Mouse (Mus musculus) stomach, embryonic 16.5 days (tissue): ENCODE results near the gene Opn5. TPM values are rescaled to one million over a fixed set of nuclear protein-coding genes. Genes with fewer than 3 reads are reported as not detected.
A peak's percentile ranks its signal among the peaks of the same experiment; 100 is the strongest.

Experiments used
- ATAC-seq: fragments of 200-750 bp; cut with Nextera tagmentation; 2 replicates; pipeline ENCODE4 v1.8.0; 2017; ENCODE audit warnings: moderate number of reproducible peaks, moderate TSS enrichment; ENCODE audit not compliant: insufficient read depth, low FRiP score
- H3K27ac ChIP-seq: fragments of 300-500 bp; sonication (generic); 2 replicates; pipeline ENCODE4 v1.5.1; 2014; ENCODE audit warnings: low read length
- H3K27me3 ChIP-seq: fragments of 300-500 bp; sonication (generic); 2 replicates; pipeline ENCODE4 v1.6.1; 2014; ENCODE audit warnings: low read length, control low read depth, mixed read lengths; ENCODE audit not compliant: control insufficient read depth, insufficient read depth
- H3K36me3 ChIP-seq: fragments of 300-500 bp; sonication (generic); 2 replicates; pipeline ENCODE4 v1.6.1; 2014; ENCODE audit warnings: low read length; ENCODE audit not compliant: control insufficient read depth, insufficient read depth
- H3K4me1 ChIP-seq: fragments of 300-500 bp; sonication (generic); 2 replicates; pipeline ENCODE4 v1.6.1; 2014; ENCODE audit warnings: low read length, control low read depth, mixed read lengths; ENCODE audit not compliant: control insufficient read depth, insufficient read depth
- H3K4me2 ChIP-seq: fragments of 300-500 bp; sonication (generic); 2 replicates; pipeline ENCODE4 v1.6.1; 2014; ENCODE audit warnings: low read depth, low read length, mixed read lengths
- H3K4me3 ChIP-seq: fragments of 300-500 bp; sonication (generic); replicated peaks from 2 replicates; pipeline ENCODE4 v1.5.1; 2014; ENCODE audit warnings: mild to moderate bottlenecking, low read length
- H3K9ac ChIP-seq: fragments of 300-500 bp; sonication (generic); 2 replicates; pipeline ENCODE4 v1.6.1; 2014; ENCODE audit warnings: low read length
- H3K9me3 ChIP-seq: fragments of 300-500 bp; sonication (generic); replicated peaks from 2 replicates; pipeline ENCODE4 v1.6.1; 2016; ENCODE audit warnings: low read length, control low read depth; ENCODE audit not compliant: control insufficient read depth
- WGBS: fragments of 180-500 bp; shearing (Covaris S2); extraction: QIAGEN DNeasy Blood & Tissue Kit; methylation state at CpG from one replicate; pipeline ENCODE4 v1.1.7; 2014; 5-methylcytosine and 5-hydroxymethylcytosine counted together
- polyA plus RNA-seq: library from polyadenylated mRNA; unstranded; fragments of >200 nt; fragmentation: Nextera tagmentation; extraction: Ambion mirVana; gene quantifications from 2 replicates; pipeline ENCODE4 v1.2.1, GENCODE M21; 2015

The Opn5 gene
- polyA plus RNA-seq: not detected in 2 replicates

GRCm38 (mm10) chr17:42611295-42611694 lies at the start of gene Opn5:
Gene Opn5, minus strand, starts transcription at chr17:42611395.
- H3K4me2 ChIP-seq: no peak within 1 kb of the TSS
- H3K9ac ChIP-seq: no peak within 1 kb of the TSS
- H3K4me1 ChIP-seq: no peaks in the 10 kb centered on the region
- no peaks in the 10 kb centered on the region for H3K27me3 ChIP-seq
- no peaks in the 10 kb centered on the region for H3K36me3 ChIP-seq
- no peak within 1 kb of the TSS for H3K27ac ChIP-seq
- H3K4me3 ChIP-seq: no peak within 1 kb of the TSS
- no peak for ATAC-seq
- WGBS: 75% methylated on average over 8 of the region's 8 CpGs
- no peaks in the 10 kb centered on the region for H3K9me3 ChIP-seq

DNA sequence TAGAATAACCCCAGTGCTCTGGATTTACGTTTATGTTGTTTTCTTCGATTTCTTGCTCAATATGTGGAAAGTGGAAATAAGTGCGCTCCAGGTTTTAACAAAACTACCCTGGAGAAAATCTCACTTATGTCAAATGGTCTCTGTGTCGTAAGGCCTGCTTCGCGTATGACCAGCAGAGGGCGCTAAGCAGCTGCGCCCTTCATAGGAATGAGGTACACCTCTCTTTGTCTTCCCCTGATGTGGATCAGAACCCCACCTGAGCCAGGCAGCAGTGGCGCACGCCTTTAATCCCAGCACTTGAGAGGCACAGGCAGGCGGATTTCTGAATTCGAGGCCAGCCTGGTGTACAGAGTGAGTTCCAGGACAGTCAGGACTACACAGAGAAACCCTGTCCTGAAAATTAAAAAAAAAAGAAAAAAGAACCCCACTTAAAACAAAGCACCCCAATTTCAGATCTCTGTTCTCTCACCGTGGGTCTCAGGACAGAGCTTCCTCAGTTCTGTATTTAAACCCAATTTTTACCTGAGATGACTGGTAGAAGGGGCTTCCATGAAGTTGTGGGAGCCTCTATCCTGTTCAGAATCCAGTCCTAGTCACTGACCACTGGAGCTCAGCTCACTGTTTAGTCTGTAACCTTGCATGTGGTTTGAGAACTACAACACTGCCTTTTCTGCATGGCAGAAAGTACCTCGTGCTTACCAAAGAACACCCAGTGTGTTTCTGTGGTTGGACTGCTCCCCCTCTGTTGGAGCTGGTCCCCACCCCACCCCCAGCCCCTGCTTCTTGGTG lies 47.6 kb upstream of the Opn5 start:
- H3K4me2 ChIP-seq: no peak overlapping the region

DNA sequence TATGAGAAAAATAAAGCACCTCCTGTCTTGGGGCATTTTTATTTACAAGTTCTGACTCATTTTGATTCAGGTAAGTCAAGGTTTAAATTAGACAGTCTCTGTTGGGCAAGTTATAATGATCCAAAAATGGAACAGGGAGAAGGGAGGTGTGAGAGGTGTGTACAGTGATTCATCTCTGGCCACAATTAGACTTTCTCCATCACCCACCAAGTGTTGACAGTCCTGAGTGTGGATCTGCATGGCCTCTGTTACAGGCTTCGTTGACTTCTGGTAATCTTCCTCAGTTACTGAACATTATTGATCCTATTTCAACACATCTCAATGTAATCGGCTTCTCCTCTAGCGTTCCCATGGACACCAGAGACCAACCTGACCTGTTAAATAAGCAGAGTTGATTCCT lies 32.2 kb upstream of the Opn5 start:
- H3K36me3 ChIP-seq: no peaks in the 10 kb centered on the region
- no peak overlapping the region for H3K4me2 ChIP-seq
- no peaks in the 10 kb centered on the region for H3K4me1 ChIP-seq
- H3K4me3 ChIP-seq: no peak overlapping the region
- no peak for ATAC-seq
- H3K27me3 ChIP-seq: no peaks in the 10 kb centered on the region
- H3K27ac ChIP-seq: no peak overlapping the region
- H3K9ac ChIP-seq: no peak overlapping the region
- WGBS: 74% methylated on average over 3 of the region's 3 CpGs
- no peaks in the 10 kb centered on the region for H3K9me3 ChIP-seq

More for the DNA sequence above, 47.6 kb upstream of the Opn5 start:
- Histone ChIP-seq H3K27me3 (no peaks in the 10 kb centered on the region), H3K9ac (no peak overlapping the region), H3K4me1 (no peaks in the 10 kb centered on the region), H3K4me3 (no peak overlapping the region), H3K9me3 (no peaks in the 10 kb centered on the region), H3K36me3 (no peaks in the 10 kb centered on the region), H3K27ac (no peak overlapping the region)
- 18% methylated on average over 14 of the region's 14 CpGs for WGBS
- no peak for ATAC-seq

DNA sequence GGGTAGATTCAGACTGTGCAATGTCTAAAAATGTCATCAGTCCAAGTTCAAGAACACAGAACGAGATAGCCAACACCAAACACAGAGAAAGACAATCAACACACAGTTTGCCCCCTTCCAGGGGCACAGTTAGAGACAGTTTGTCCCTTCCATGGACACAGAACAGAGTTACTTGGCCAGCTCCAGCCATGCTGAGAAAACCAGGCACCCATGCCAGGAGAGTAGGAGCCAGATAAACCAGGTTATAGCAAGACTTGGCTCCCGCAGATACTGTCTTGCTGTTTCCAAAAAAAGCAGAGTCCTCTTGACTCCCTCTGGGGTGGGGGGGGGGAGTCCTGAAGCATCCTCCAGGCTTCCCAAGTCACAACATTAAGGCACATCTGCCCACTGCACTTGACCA lies 19.0 kb upstream of the Opn5 start:
- WGBS: 89% methylated on average over 2 of the region's 2 CpGs

DNA sequence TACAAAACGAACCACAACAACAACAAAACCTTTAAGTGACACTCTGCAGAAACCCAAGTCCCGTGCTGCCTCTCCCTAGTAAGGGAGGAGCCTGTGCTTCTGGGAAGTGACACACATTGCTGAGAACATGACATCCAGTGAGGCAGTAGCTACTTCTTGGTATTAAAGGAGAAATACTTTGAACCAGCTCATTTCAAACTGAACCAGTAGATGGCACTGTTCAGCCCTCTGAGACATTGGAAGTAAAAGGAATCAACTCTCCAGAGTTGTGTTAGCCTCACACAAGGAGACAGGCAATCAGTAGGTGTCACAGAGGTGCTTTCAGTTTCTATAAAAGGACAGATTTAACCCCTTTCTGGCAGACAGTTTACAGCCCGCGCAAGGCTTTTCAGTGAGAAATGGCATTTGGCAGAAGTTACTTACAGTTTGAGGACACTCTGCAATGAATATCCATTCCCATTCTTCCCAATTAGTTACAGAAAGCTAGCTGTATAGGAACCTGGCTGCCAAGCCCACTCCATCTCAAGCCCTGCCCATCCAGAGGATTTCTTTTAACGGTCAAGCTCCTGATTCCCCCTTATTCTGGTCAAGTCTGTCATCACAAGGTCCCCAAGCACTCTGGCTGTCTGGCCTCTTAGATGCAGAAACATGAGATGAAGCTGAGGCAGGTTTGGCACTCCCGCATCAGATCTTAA lies 2.0 kb upstream of the Opn5 start:
- H3K4me1 ChIP-seq: no peaks in the 10 kb centered on the region
- no peaks in the 10 kb centered on the region for H3K36me3 ChIP-seq
- ATAC-seq: no peak; the same call in 1 of the 2 replicates
- H3K9me3 ChIP-seq: no peaks in the 10 kb centered on the region
- H3K4me3 ChIP-seq: no peak overlapping the region
- no peak overlapping the region for H3K27ac ChIP-seq
- no peak overlapping the region for H3K4me2 ChIP-seq
- no peak overlapping the region for H3K9ac ChIP-seq
- WGBS: 35% methylated on average over 6 of the region's 6 CpGs
- no peaks in the 10 kb centered on the region for H3K27me3 ChIP-seq

More for the DNA sequence above, 19.0 kb upstream of the Opn5 start:
- Histone ChIP-seq H3K4me1 (no peaks in the 10 kb centered on the region), H3K27ac (no peak overlapping the region), H3K27me3 (no peaks in the 10 kb centered on the region), H3K4me3 (no peak overlapping the region), H3K4me2 (no peak overlapping the region), H3K36me3 (no peaks in the 10 kb centered on the region), H3K9me3 (no peaks in the 10 kb centered on the region), H3K9ac (no peak overlapping the region)
- ATAC-seq: no peak

GRCm38 (mm10) chr17:42608270-42608669 lies 2.9 kb downstream of the Opn5 start:
- 51% methylated on average over 3 of the region's 3 CpGs for WGBS
- Histone ChIP-seq H3K4me3 (no peak overlapping the region), H3K27ac (no peak overlapping the region), H3K4me1 (no peaks in the 10 kb centered on the region), H3K36me3 (no peaks in the 10 kb centered on the region), H3K9me3 (no peaks in the 10 kb centered on the region), H3K4me2 (no peak overlapping the region), H3K9ac (no peak overlapping the region), H3K27me3 (no peaks in the 10 kb centered on the region)
- no peak for ATAC-seq

DNA sequence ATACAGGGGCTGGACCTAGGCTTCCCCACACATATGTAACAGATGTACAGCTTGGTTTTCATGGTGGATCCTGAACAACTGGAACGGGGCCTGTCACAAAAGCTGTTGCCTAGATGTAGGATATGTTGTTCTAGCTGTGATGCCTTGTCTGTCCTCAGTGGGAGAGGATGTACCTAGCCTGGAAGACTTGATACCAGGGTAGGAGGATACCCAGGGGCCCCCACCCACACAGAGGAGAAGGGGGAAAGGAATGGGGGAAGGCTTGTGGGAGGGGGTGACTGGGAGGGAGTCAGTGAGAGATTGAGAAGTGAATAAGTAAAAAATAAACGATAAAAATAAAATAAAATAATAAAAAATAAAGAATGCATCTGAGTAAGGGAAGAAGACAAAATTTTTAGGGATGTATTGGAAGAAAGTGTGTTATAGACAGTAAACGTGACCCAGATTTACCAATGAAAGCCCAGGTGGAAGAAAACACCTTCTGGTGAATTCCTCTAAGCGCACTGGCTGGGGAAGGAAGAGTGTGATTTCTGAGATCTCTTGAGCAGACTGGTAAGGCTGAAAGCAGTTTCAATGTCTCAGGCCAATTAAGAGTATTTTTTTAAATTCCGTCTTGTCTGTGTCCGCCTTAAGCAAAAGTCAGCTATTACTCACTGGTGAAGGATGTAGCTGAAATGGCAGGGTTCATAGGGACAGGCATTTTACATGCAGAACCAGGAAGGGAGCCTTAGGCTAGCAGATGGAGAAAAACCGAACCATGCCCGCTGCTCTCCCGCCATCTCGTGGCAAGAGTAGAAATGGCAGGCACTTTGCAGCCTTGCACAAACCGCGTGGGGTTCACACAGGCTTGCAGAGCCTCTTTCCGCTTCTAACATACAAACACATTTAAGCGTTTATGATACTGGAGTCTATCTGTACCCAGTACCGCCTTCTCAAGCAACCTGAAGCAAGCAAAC lies 8.1 kb downstream of the Opn5 start:
- Histone ChIP-seq H3K27me3 (no peaks in the 10 kb centered on the region), H3K9me3 (no peaks in the 10 kb centered on the region), H3K27ac (no peak overlapping the region), H3K9ac (no peak overlapping the region), H3K4me3 (no peak overlapping the region), H3K4me1 (no peaks in the 10 kb centered on the region), H3K36me3 (no peaks in the 10 kb centered on the region), H3K4me2 (peak overlapping the region; percentile 2; the same call in 1 of the 2 replicates)
- 26% methylated on average over 15 of the region's 15 CpGs for WGBS
- peak; percentile 82 for ATAC-seq

GRCm38 (mm10) chr17:42586486-42586885 lies 24.7 kb downstream of the Opn5 start:
- ATAC-seq: no peak
- Histone ChIP-seq H3K4me2 (no peak overlapping the region), H3K9ac (no peak overlapping the region), H3K36me3 (no peaks in the 10 kb centered on the region), H3K27ac (no peak overlapping the region), H3K4me1 (no peaks in the 10 kb centered on the region), H3K27me3 (no peaks in the 10 kb centered on the region), H3K9me3 (no peaks in the 10 kb centered on the region), H3K4me3 (no peak overlapping the region)
- 73% methylated on average over 1 of the region's 1 CpGs for WGBS

DNA sequence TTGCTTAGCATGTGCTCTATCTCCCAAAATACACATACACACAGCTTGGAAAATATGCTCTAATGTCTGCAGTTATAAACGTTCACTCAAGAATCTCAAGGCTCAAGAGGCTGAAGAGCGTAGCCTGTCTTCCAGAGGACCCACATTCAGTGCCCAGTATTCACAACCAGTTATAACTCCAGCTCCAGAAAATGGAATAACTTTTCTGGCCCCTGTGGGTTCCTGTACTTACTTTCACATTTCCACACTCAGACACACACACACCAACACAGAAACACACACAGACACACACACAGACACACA lies 28.2 kb downstream of the Opn5 start:
- H3K4me1 ChIP-seq: no peaks in the 10 kb centered on the region
- ATAC-seq: no peak
- no peak overlapping the region for H3K4me3 ChIP-seq
- no peak overlapping the region for H3K4me2 ChIP-seq
- H3K27ac ChIP-seq: no peak overlapping the region
- H3K9me3 ChIP-seq: no peaks in the 10 kb centered on the region
- no peak overlapping the region for H3K9ac ChIP-seq
- H3K36me3 ChIP-seq: no peaks in the 10 kb centered on the region
- WGBS: 76% methylated on average over 2 of the region's 2 CpGs
- H3K27me3 ChIP-seq: no peaks in the 10 kb centered on the region
